In genomic region chr7:49341919-49342529, GRCm38 (mm10) we compare ENCODE assay signal across 8 mouse cellular contexts.
DNase-seq lines count a peak whose midpoint lies in the region; ATAC-seq and TF ChIP-seq lines count a peak whose summit lies in the region.
"Had no signal": no experiment of that assay in that cellular context is flagged by ENCODE, and none has a peak within 500 bp of the region (broad histone marks: within the 10 kb centered on the region; RNA-seq: fewer than 3 reads in every experiment).

No protein-coding gene starts in this region.

- ATAC-seq in liver, postnatal 0 days = no peak
- ATAC-seq in heart, embryonic 13.5 days (ENCODE audit: extremely low read depth, insufficient number of reproducible peaks, low FRiP score, low TSS enrichment) = no peak
- no peak for ATAC-seq in stomach, embryonic 14.5 days (ENCODE audit: insufficient number of reproducible peaks, insufficient read depth, low FRiP score, low read depth)

- H3K4me1 ChIP-seq in liver, adult 2 months (ENCODE audit: control insufficient read depth, insufficient read depth, low read length) = peaks cover 12% of the 10 kb centered on the region
- peaks cover 9% of the 10 kb centered on the region for H3K4me1 ChIP-seq in liver, postnatal 0 days (ENCODE audit: insufficient read depth)
- peaks cover 39% of the 10 kb centered on the region for H3K4me1 ChIP-seq in heart, embryonic 13.5 days
- H3K4me1 ChIP-seq in limb, embryonic 10.5 days = peaks cover 27% of the 10 kb centered on the region
- peaks cover 21% of the 10 kb centered on the region for H3K4me1 ChIP-seq in stomach, embryonic 14.5 days (ENCODE audit: control insufficient read depth, insufficient read depth, low read length)

- no peak overlapping the region for H3K9ac ChIP-seq in liver, adult 2 months (ENCODE audit: low read depth, low read length)
- H3K9ac ChIP-seq in liver, postnatal 0 days (replicated peaks) = no peak overlapping the region
- no peak overlapping the region for H3K9ac ChIP-seq in heart, embryonic 13.5 days
- H3K9ac ChIP-seq in stomach, embryonic 14.5 days (replicated peaks; ENCODE audit: low read depth, low read length) = no peak overlapping the region

- H3K4me2 ChIP-seq in liver, postnatal 0 days (ENCODE audit: low read depth, low read length) = no peak overlapping the region
- peak overlapping the region; percentile 68; the same call in 1 of the 2 replicates for H3K4me2 ChIP-seq in heart, embryonic 13.5 days
- no peak overlapping the region for H3K4me2 ChIP-seq in stomach, embryonic 14.5 days (replicated peaks; ENCODE audit: low read depth, low read length)

- H3K9me3 ChIP-seq in liver, postnatal 0 days (ENCODE audit: low read length) = no peaks in the 10 kb centered on the region
- H3K9me3 ChIP-seq in heart, embryonic 13.5 days = no peaks in the 10 kb centered on the region
- H3K9me3 ChIP-seq in limb, embryonic 10.5 days (replicated peaks) = no peaks in the 10 kb centered on the region
- H3K9me3 ChIP-seq in stomach, embryonic 14.5 days (ENCODE audit: control insufficient read depth, low read depth, low read length) = no peaks in the 10 kb centered on the region

- WGBS in liver, adult 2 months = 42% methylated on average over 2 of the region's 2 CpGs
- 90% methylated on average over 2 of the region's 2 CpGs for WGBS in liver, postnatal 0 days (ENCODE audit: insufficient replicate concordance)
- 87% methylated on average over 2 of the region's 2 CpGs for WGBS in heart, embryonic 13.5 days
- 90% methylated on average over 2 of the region's 2 CpGs for WGBS in limb, embryonic 10.5 days
- WGBS in stomach, embryonic 14.5 days = 87% methylated on average over 2 of the region's 2 CpGs

- H3K27me3 ChIP-seq in liver, adult 2 months (ENCODE audit: control insufficient read depth, insufficient read depth, low read length) = no peaks in the 10 kb centered on the region
- H3K27me3 ChIP-seq in liver, postnatal 0 days (ENCODE audit: insufficient read depth, low read length) = no peaks in the 10 kb centered on the region
- no peaks in the 10 kb centered on the region for H3K27me3 ChIP-seq in heart, embryonic 13.5 days (replicated peaks)
- no peaks in the 10 kb centered on the region for H3K27me3 ChIP-seq in limb, embryonic 10.5 days (ENCODE audit: low read depth, poor library complexity, severe bottlenecking)
- H3K27me3 ChIP-seq in stomach, embryonic 14.5 days (ENCODE audit: control insufficient read depth, insufficient read depth, low read length) = no peaks in the 10 kb centered on the region

- TF ChIP-seq POLR2A in liver, adult 2 months (IDR thresholded peaks at IDR 0.05; ENCODE audit: extremely low read depth, insufficient read depth, low read length) = no peak

- peak; percentile 10; the same call in 1 of the 2 replicates for TF ChIP-seq CTCF in liver, adult 2 months (IDR thresholded peaks at IDR 0.05; ENCODE audit: low read depth, low read length)
- TF ChIP-seq CTCF in liver, postnatal 0 days (IDR thresholded peaks at IDR 0.05; ENCODE audit: low read depth) = no peak
- no peak for TF ChIP-seq CTCF in layer of hippocampus, adult 2 months (conservative IDR thresholded peaks at IDR 0.05)

- TF ChIP-seq EP300 in liver, postnatal 0 days (IDR thresholded peaks at IDR 0.05; ENCODE audit: low read depth) = no peak

- H3K36me3 ChIP-seq in liver, adult 2 months (ENCODE audit: control insufficient read depth, insufficient read depth, low read length) = no peaks in the 10 kb centered on the region
- H3K36me3 ChIP-seq in liver, postnatal 0 days (replicated peaks; ENCODE audit: insufficient read depth, low read length) = no peaks in the 10 kb centered on the region
- no peaks in the 10 kb centered on the region for H3K36me3 ChIP-seq in heart, embryonic 13.5 days
- no peaks in the 10 kb centered on the region for H3K36me3 ChIP-seq in limb, embryonic 10.5 days
- no peaks in the 10 kb centered on the region for H3K36me3 ChIP-seq in stomach, embryonic 14.5 days (ENCODE audit: control insufficient read depth, insufficient read depth, low read length)

- no peaks in the 10 kb centered on the region; the same call in 1 of the 2 replicates for H3K79me2 ChIP-seq in liver, adult 2 months (ENCODE audit: control insufficient read depth, insufficient read depth, low read length)

- no peak overlapping the region for H3K4me3 ChIP-seq in liver, adult 2 months (ENCODE audit: insufficient read depth, low read depth, low read length)
- no peak overlapping the region for H3K4me3 ChIP-seq in liver, postnatal 0 days (ENCODE audit: low read depth, low read length)
- no peak overlapping the region for H3K4me3 ChIP-seq in heart, embryonic 13.5 days
- H3K4me3 ChIP-seq in limb, embryonic 10.5 days = no peak overlapping the region
- H3K4me3 ChIP-seq in stomach, embryonic 14.5 days (ENCODE audit: low read depth, low read length) = no peak overlapping the region
- H3K4me3 ChIP-seq in layer of hippocampus, adult 2 months = no peak overlapping the region

- DNase-seq in liver, adult 2 months (ENCODE audit: extremely low read depth, low read depth, low spot score) = peak; percentile 62
- DNase-seq in liver, postnatal 0 days = no peak
- no peak for DNase-seq in limb, embryonic 10.5 days (ENCODE audit: low spot score)
- DNase-seq in cerebellum, adult 9-11 months = no peak
- DNase-seq in layer of hippocampus, adult 2 months (ENCODE audit: low spot score in 2 of 2) = no peak
- DNase-seq: gastrocnemius, postnatal 36 days had no signal

- H3K27ac ChIP-seq in liver, adult 2 months (replicated peaks; ENCODE audit: insufficient read depth, low read depth, low read length) = no peak overlapping the region
- no peak overlapping the region for H3K27ac ChIP-seq in liver, postnatal 0 days (ENCODE audit: low read depth)
- 0 out of 2 replicates have a peak overlapping the region, but pooled peaks have one; percentile 64 for H3K27ac ChIP-seq in heart, embryonic 13.5 days (replicated peaks)
- H3K27ac ChIP-seq in limb, embryonic 10.5 days = peak overlapping the region; percentile 69; the same call in 1 of the 2 replicates
- H3K27ac ChIP-seq in stomach, embryonic 14.5 days (ENCODE audit: low read length) = peak overlapping the region; percentile 79; the same call in 1 of the 2 replicates
- no peak overlapping the region for H3K27ac ChIP-seq in layer of hippocampus, adult 2 months

Comparison
In these comparisons a context has a peak if more than half of its experiments do, and no peak if none do; other contexts are left out.
1. H3K27ac ChIP-seq: peak in heart, embryonic 13.5 days (single experiment), limb, embryonic 10.5 days (single experiment) and stomach, embryonic 14.5 days (single experiment); none in liver, adult 2 months (single experiment), liver, postnatal 0 days (single experiment) and layer of hippocampus, adult 2 months (single experiment).